Mouse (Mus musculus) limb, embryonic 14.5 days (tissue): ENCODE data around the gene Zcchc7. TPM values are rescaled to one million over a fixed set of nuclear protein-coding genes. Genes with fewer than 3 reads are reported as not detected.
A peak's percentile ranks its signal among the peaks of the same experiment; 100 is the strongest.
"Not testable (repeated sequence)": the region's sequence is repeated elsewhere in the genome, so short reads cannot be mapped to it uniquely, and the experiment has no call there.

ENCODE experiments used
- ATAC-seq: fragments of 200-750 bp; cut with Nextera tagmentation; 2 replicates; pipeline ENCODE4 v1.8.0; 2017; ENCODE audit warnings: low read depth, moderate number of reproducible peaks, moderate TSS enrichment; ENCODE audit not compliant: low FRiP score
- DNase-seq: peaks from one replicate; pipeline ENCODE4 v3.0.0-alpha.2; 2015; ENCODE audit warnings: low spot score
- H3K27ac ChIP-seq: fragments of 300-500 bp; sonication (generic); replicated peaks from 2 replicates; pipeline ENCODE4 v1.5.1; 2014; ENCODE audit warnings: low read depth, mild to moderate bottlenecking, low read length, moderate library complexity, mixed read lengths
- H3K27me3 ChIP-seq: fragments of 300-500 bp; sonication (generic); 2 replicates; pipeline ENCODE4 v1.6.1; 2014; ENCODE audit warnings: low read length, mixed read lengths; ENCODE audit not compliant: control insufficient read depth, insufficient read depth
- H3K36me3 ChIP-seq: fragments of 300-500 bp; sonication (generic); 2 replicates; pipeline ENCODE4 v1.6.1; 2014; ENCODE audit warnings: mild to moderate bottlenecking, low read length, moderate library complexity, mixed read lengths; ENCODE audit not compliant: control insufficient read depth, insufficient read depth
- H3K4me1 ChIP-seq: fragments of 300-500 bp; sonication (generic); 2 replicates; pipeline ENCODE4 v1.6.1; 2014; ENCODE audit warnings: antibody characterized with exemption, low read length, mixed read lengths; ENCODE audit not compliant: control insufficient read depth, insufficient read depth
- H3K4me2 ChIP-seq: fragments of 300-500 bp; sonication (generic); replicated peaks from 2 replicates; pipeline ENCODE4 v1.6.1; 2014; ENCODE audit warnings: low read depth, mild to moderate bottlenecking, low read length, moderate library complexity; ENCODE audit not compliant: severe bottlenecking
- H3K4me3 ChIP-seq: fragments of 300-500 bp; sonication (generic); replicated peaks from 2 replicates; pipeline ENCODE4 v1.5.1; 2014; ENCODE audit warnings: low read length
- H3K9ac ChIP-seq: fragments of 300-500 bp; sonication (generic); 2 replicates; pipeline ENCODE4 v1.6.1; 2014; ENCODE audit warnings: mild to moderate bottlenecking, low read depth, low read length, moderate library complexity; ENCODE audit not compliant: severe bottlenecking
- H3K9me3 ChIP-seq: fragments of 300-500 bp; sonication (generic); 2 replicates; pipeline ENCODE4 v1.6.1; 2016; ENCODE audit warnings: low read length; ENCODE audit not compliant: control insufficient read depth
- POLR2A ChIP-seq: fragments of 200-500 bp; IDR thresholded peaks from 2 replicates; pipeline ENCODE4 v1.8.0; 2012; ENCODE audit warnings: inconsistent platforms, mild to moderate bottlenecking, moderate library complexity, borderline replicate concordance; ENCODE audit not compliant: insufficient read depth, insufficient read length; ENCODE audit errors: extremely low read depth
- WGBS: fragments of 180-500 bp; shearing (Covaris S2); extraction: QIAGEN DNeasy Blood & Tissue Kit; methylation state at CpG from one replicate; pipeline ENCODE4 v1.1.7; 2014; 5-methylcytosine and 5-hydroxymethylcytosine counted together
- polyA plus RNA-seq, 2 experiments: library from polyadenylated mRNA; depleted of rRNA in 1 of 2; stranded (reverse) in 1 of 2; unstranded in 1 of 2; fragments of >200 nt; fragmentation: Nextera tagmentation in 1 of 2; extraction: Ambion mirVana in 1 of 2; gene quantifications; 2 replicates each; pipeline versions ENCODE4 v1.2.1 to v1.2.3; 2012 to 2014

The Zcchc7 gene
- polyA plus RNA-seq, 2 experiments: 35.2 to 39.2 TPM

GRCm38 (mm10) chr4:44717676-44718075, 38.0 kb upstream of the Zcchc7 start:
- DNase-seq (no peak), ATAC-seq (no peak)
- WGBS: 76% methylated on average over 3 of the region's 3 CpGs
- H3K4me3 ChIP-seq: no peak overlapping the region
- no peak overlapping the region for H3K27ac ChIP-seq
- no peak overlapping the region for H3K4me2 ChIP-seq
- no peak overlapping the region for H3K9ac ChIP-seq
- no peaks in the 10 kb centered on the region for H3K36me3 ChIP-seq
- no peak for TF ChIP-seq POLR2A
- peaks cover 63% of the 10 kb centered on the region for H3K27me3 ChIP-seq
- peaks cover 6% of the 10 kb centered on the region; the same call in 1 of the 2 replicates for H3K4me1 ChIP-seq
- H3K9me3 ChIP-seq: no peaks in the 10 kb centered on the region

GRCm38 (mm10) chr4:44720046-44720445, 35.6 kb upstream of the Zcchc7 start:
- no peaks in the 10 kb centered on the region for H3K4me1 ChIP-seq
- no peak overlapping the region for H3K4me2 ChIP-seq
- WGBS: 91% methylated on average over 8 of the region's 8 CpGs
- DNase-seq (no peak), ATAC-seq (no peak)
- H3K27ac ChIP-seq: no peak overlapping the region
- TF ChIP-seq POLR2A: no peak
- no peak overlapping the region for H3K4me3 ChIP-seq
- H3K9me3 ChIP-seq: no peaks in the 10 kb centered on the region
- no peak overlapping the region for H3K9ac ChIP-seq
- H3K36me3 ChIP-seq: no peaks in the 10 kb centered on the region
- peaks cover 39% of the 10 kb centered on the region for H3K27me3 ChIP-seq

GRCm38 (mm10) chr4:44721237-44721636, 34.4 kb upstream of the Zcchc7 start:
- DNase-seq: no peak

GRCm38 (mm10) chr4:44740471-44740870, 15.2 kb upstream of the Zcchc7 start:
- DNase-seq (no peak), ATAC-seq (no peak)
- Histone ChIP-seq H3K4me1 (no peaks in the 10 kb centered on the region), H3K4me2 (no peak overlapping the region), H3K27ac (no peak overlapping the region), H3K9me3 (peaks cover 8% of the 10 kb centered on the region; the same call in 1 of the 2 replicates), H3K4me3 (no peak overlapping the region), H3K9ac (no peak overlapping the region), H3K36me3 (no peaks in the 10 kb centered on the region), H3K27me3 (no peaks in the 10 kb centered on the region)
- 80% methylated on average over 1 of the region's 1 CpGs for WGBS
- TF ChIP-seq POLR2A: no peak

More at GRCm38 (mm10) chr4:44721237-44721636, 34.4 kb upstream of the Zcchc7 start:
- Histone ChIP-seq H3K9ac (no peak overlapping the region), H3K27me3 (peaks cover 31% of the 10 kb centered on the region), H3K9me3 (no peaks in the 10 kb centered on the region), H3K27ac (no peak overlapping the region), H3K4me2 (no peak overlapping the region), H3K4me1 (no peaks in the 10 kb centered on the region), H3K4me3 (no peak overlapping the region), H3K36me3 (no peaks in the 10 kb centered on the region)
- TF ChIP-seq POLR2A: no peak
- ATAC-seq: no peak
- WGBS: 74% methylated on average over 4 of the region's 4 CpGs

DNA sequence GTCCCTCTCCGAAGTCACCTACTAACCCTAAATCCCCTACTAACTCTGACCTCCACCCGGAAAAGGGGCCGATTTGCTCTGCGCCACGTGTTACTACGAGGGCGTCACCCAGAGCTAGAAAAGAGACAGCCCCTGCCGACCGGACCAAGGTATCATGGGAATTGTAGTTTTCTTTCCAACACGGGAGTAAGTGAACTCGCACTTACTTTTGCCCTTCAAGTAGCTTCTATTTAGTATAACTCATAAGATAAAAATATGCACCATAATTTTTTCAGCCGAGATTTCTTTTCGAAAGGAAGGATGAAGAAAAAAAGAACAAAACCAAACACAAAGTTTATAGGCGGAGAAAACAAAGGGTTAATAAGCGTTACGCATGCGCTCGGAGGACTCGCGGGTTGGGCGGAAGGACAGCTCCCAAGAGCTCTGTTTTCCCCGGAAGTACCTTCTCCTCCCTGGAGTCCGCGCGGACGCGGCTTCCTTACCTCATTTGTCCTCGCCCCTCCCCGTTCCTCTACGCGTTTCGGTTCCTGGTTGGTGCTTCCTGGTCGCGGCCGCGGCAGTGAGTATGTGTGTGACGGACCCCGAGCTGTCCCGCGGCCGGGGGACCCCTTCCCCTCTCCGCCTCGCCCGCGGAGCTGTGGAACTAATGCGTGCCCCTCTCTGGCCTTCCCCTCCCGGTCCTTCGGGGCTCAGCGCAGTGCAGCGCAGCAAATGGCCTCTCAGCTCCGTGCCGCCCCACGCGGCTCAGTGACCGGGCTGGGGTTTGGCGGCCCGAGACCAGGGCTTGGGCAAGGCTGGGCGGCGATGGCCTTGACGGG, 666 bp downstream of the Zcchc7 start:
- H3K4me3 ChIP-seq: peak overlapping the region; percentile 93
- H3K27me3 ChIP-seq: no peaks in the 10 kb centered on the region
- peak; percentile 94 for DNase-seq
- TF ChIP-seq POLR2A: 0 out of 2 replicates have a peak, but pooled peaks have one; percentile 31
- H3K27ac ChIP-seq: peak overlapping the region; percentile 85
- H3K9me3 ChIP-seq: no peaks in the 10 kb centered on the region
- H3K36me3 ChIP-seq: no peaks in the 10 kb centered on the region
- peak; percentile 96 for ATAC-seq
- H3K9ac ChIP-seq: peak overlapping the region; percentile 91
- H3K4me1 ChIP-seq: peaks cover 8% of the 10 kb centered on the region
- WGBS: under 1% methylated on average over 51 of the region's 60 CpGs
- H3K4me2 ChIP-seq: peak overlapping the region; percentile 64

DNA sequence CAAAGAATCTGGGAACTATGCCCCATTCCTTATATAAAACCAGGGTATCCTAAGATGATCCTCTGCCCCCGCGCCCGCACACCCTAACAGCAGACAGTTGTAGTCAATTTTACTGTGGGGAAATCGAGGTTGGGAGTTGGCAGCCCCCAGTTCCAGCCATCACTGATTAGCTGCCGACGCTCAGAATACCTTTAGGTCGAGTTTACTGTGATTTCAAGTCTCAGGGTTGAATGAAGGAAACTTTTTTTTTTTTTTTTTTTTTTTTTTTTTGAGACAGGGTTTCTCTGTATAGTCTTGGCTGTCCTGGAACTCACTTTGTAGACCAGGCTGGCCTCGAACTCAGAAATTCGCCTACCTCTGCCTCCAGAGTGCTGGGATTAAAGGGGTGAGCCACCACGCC, 1.5 kb downstream of the Zcchc7 start:
- Histone ChIP-seq H3K4me3 (peak overlapping the region; percentile 93), H3K27ac (peak overlapping the region; percentile 85), H3K9ac (peak overlapping the region; percentile 91), H3K4me2 (peak overlapping the region; percentile 64)
- not testable (repeated sequence) for DNase-seq, H3K4me1 ChIP-seq, H3K36me3 ChIP-seq, H3K27me3 ChIP-seq, ATAC-seq, H3K9me3 ChIP-seq
- WGBS: 11% methylated on average over 10 of the region's 10 CpGs
